12 mouse cellular contexts compared by ENCODE assay signal in genomic region chr6:8412845-8413598, GRCm38 (mm10).
DNase-seq lines count a peak whose midpoint lies in the region; ATAC-seq and TF ChIP-seq lines count a peak whose summit lies in the region.
"Had no signal": no experiment of that assay in that cellular context is flagged by ENCODE, and none has a peak within 500 bp of the region (broad histone marks: within the 10 kb centered on the region; RNA-seq: fewer than 3 reads in every experiment).

No protein-coding gene starts in this region.

- intact Hi-C loops in gastrocnemius, adult 2 months (cut with DNase I): loop anchor here (10.0 kb wide), 1 partner anchor 92 kb away; the partner anchor contains the start of gene Glcci1
- intact Hi-C loops in gastrocnemius, postnatal 36 days (cut with DNase I): no loop called here

- peak; percentile 13; the same call in 1 of the 2 replicates for ATAC-seq in neural tube, embryonic 11.5 days (ENCODE audit: insufficient read depth, low FRiP score, low TSS enrichment)
- ATAC-seq in hindbrain, embryonic 16.5 days: peak; percentile 70
- ATAC-seq in stomach, embryonic 16.5 days (ENCODE audit: insufficient read depth, low FRiP score): peak; percentile 17; the same call in 1 of the 2 replicates

- 70% methylated on average over 10 of the region's 10 CpGs for WGBS in neural tube, embryonic 11.5 days
- 60% methylated on average over 10 of the region's 10 CpGs for WGBS in hindbrain, embryonic 16.5 days
- 67% methylated on average over 10 of the region's 10 CpGs for WGBS in stomach, embryonic 16.5 days

- no peaks in the 10 kb centered on the region for H3K36me3 ChIP-seq in neural tube, embryonic 11.5 days (ENCODE audit: control insufficient read depth, insufficient read depth, low read length)
- H3K36me3 ChIP-seq in hindbrain, embryonic 16.5 days (ENCODE audit: control insufficient read depth, insufficient read depth, low read length): no peaks in the 10 kb centered on the region
- no peaks in the 10 kb centered on the region for H3K36me3 ChIP-seq in stomach, embryonic 16.5 days (ENCODE audit: control insufficient read depth, insufficient read depth, low read length)
- H3K36me3 ChIP-seq: kidney, embryonic 15.5 days; liver, embryonic 13.5 days; neural tube, embryonic 12.5 days; stomach, embryonic 15.5 days had no signal

- H3K4me3 ChIP-seq in gastrocnemius, adult 2 months: peak overlapping the region; percentile 16; the same call in 1 of the 2 replicates
- no peak overlapping the region for H3K4me3 ChIP-seq in neural tube, embryonic 11.5 days (ENCODE audit: low read depth, low read length)
- H3K4me3 ChIP-seq in hindbrain, embryonic 16.5 days (ENCODE audit: low read length): no peak overlapping the region
- H3K4me3 ChIP-seq in stomach, embryonic 16.5 days (replicated peaks; ENCODE audit: low read length): no peak overlapping the region
- H3K4me3 ChIP-seq: kidney, embryonic 15.5 days; liver, embryonic 13.5 days; neural tube, embryonic 12.5 days; stomach, embryonic 15.5 days had no signal

- H3K27me3 ChIP-seq in neural tube, embryonic 11.5 days (ENCODE audit: control insufficient read depth, insufficient read depth, low read length): no peaks in the 10 kb centered on the region
- H3K27me3 ChIP-seq in hindbrain, embryonic 16.5 days (replicated peaks; ENCODE audit: control insufficient read depth, insufficient read depth, low read length): no peaks in the 10 kb centered on the region
- H3K27me3 ChIP-seq in stomach, embryonic 16.5 days (ENCODE audit: control insufficient read depth, insufficient read depth, low read length): no peaks in the 10 kb centered on the region
- H3K27me3 ChIP-seq: kidney, embryonic 15.5 days; liver, embryonic 13.5 days; neural tube, embryonic 12.5 days; stomach, embryonic 15.5 days had no signal

- H3K4me2 ChIP-seq in neural tube, embryonic 11.5 days (ENCODE audit: low read depth): no peak overlapping the region
- H3K4me2 ChIP-seq in hindbrain, embryonic 16.5 days (ENCODE audit: low read length): no peak overlapping the region
- no peak overlapping the region for H3K4me2 ChIP-seq in stomach, embryonic 16.5 days (ENCODE audit: low read depth, low read length)
- H3K4me2 ChIP-seq: liver, embryonic 13.5 days; neural tube, embryonic 12.5 days had no signal

- H3K27ac ChIP-seq in gastrocnemius, adult 2 months: no peak overlapping the region; the same call in 1 of the 2 replicates
- no peak overlapping the region for H3K27ac ChIP-seq in neural tube, embryonic 11.5 days (ENCODE audit: low read depth, low read length)
- H3K27ac ChIP-seq in hindbrain, embryonic 16.5 days (ENCODE audit: low read depth, low read length): no peak overlapping the region
- H3K27ac ChIP-seq in stomach, embryonic 16.5 days (ENCODE audit: low read length): no peak overlapping the region
- H3K27ac ChIP-seq: liver, embryonic 13.5 days; neural tube, embryonic 12.5 days; stomach, embryonic 15.5 days had no signal

- no peak for DNase-seq in gastrocnemius, adult 2 months
- DNase-seq in gastrocnemius, postnatal 36 days: no peak
- no peak for DNase-seq in neural tube, embryonic 11.5 days (ENCODE audit: low spot score)
- DNase-seq in neural tube, embryonic 10.5 days (ENCODE audit: extremely low spot score, low spot score): no peak
- no peak for DNase-seq in c-Kit-positive CD71-positive TER-119-positive erythroid progenitor cells, embryonic 14.5 days (ENCODE audit: low spot score)
- DNase-seq in embryo, embryonic 11 days: no peak
- DNase-seq: liver, embryonic 13.5 days had no signal

- H3K9ac ChIP-seq in neural tube, embryonic 11.5 days (ENCODE audit: low read length): no peak overlapping the region
- peak overlapping the region; percentile 3; the same call in 1 of the 2 replicates for H3K9ac ChIP-seq in hindbrain, embryonic 16.5 days (ENCODE audit: low read depth, low read length)
- H3K9ac ChIP-seq in stomach, embryonic 16.5 days (ENCODE audit: low read length): no peak overlapping the region
- H3K9ac ChIP-seq: kidney, embryonic 15.5 days; liver, embryonic 13.5 days; neural tube, embryonic 12.5 days; stomach, embryonic 15.5 days had no signal

- no peaks in the 10 kb centered on the region for H3K9me3 ChIP-seq in neural tube, embryonic 11.5 days (ENCODE audit: control insufficient read depth, low read length)
- no peaks in the 10 kb centered on the region for H3K9me3 ChIP-seq in hindbrain, embryonic 16.5 days (ENCODE audit: control insufficient read depth, low read length)
- H3K9me3 ChIP-seq in stomach, embryonic 16.5 days (replicated peaks; ENCODE audit: control insufficient read depth, low read length): no peaks in the 10 kb centered on the region
- H3K9me3 ChIP-seq: kidney, embryonic 15.5 days; liver, embryonic 13.5 days; neural tube, embryonic 12.5 days; stomach, embryonic 15.5 days had no signal

- no peak for TF ChIP-seq CTCF in gastrocnemius, adult 2 months (IDR thresholded peaks at IDR 0.05)

- no peaks in the 10 kb centered on the region for H3K4me1 ChIP-seq in neural tube, embryonic 11.5 days (ENCODE audit: control insufficient read depth, insufficient read depth, low read length)
- peaks cover 3% of the 10 kb centered on the region for H3K4me1 ChIP-seq in hindbrain, embryonic 16.5 days (ENCODE audit: control insufficient read depth, insufficient read depth, low read depth, low read length)
- no peaks in the 10 kb centered on the region for H3K4me1 ChIP-seq in stomach, embryonic 16.5 days (ENCODE audit: control insufficient read depth, insufficient read depth, low read length)
- H3K4me1 ChIP-seq: kidney, embryonic 15.5 days; liver, embryonic 13.5 days; neural tube, embryonic 12.5 days; stomach, embryonic 15.5 days had no signal

Comparison
In these comparisons a context has a peak if more than half of its experiments do, and no peak if none do; other contexts are left out.
1. ATAC-seq: peak in every context shown above with its lines; median percentile 70 in hindbrain, embryonic 16.5 days; 17 in stomach, embryonic 16.5 days; 13 in neural tube, embryonic 11.5 days.